In genomic region chr12:55229626-55230519, GRCm38 (mm10) we compare ENCODE assay signal across 7 mouse cellular contexts. TPM values are rescaled to one million over a fixed set of nuclear protein-coding genes. Genes with fewer than 3 reads are reported as not detected.
DNase-seq lines count a peak whose midpoint lies in the region; ATAC-seq and TF ChIP-seq lines count a peak whose summit lies in the region.
"Not testable (repeated sequence)": the region's sequence is repeated elsewhere in the genome, so short reads cannot be mapped to it uniquely, and the experiment has no call there.

TSS of gene Srp54c (plus strand) at chr12:55230168.

- not testable (repeated sequence) for TF ChIP-seq POLR2A in heart, adult 2 months (IDR thresholded peaks at IDR 0.05; ENCODE audit: insufficient read depth, low read depth, low read length)

- not testable (repeated sequence) for H3K9ac ChIP-seq in forebrain, embryonic 11.5 days (ENCODE audit: low read length); hindbrain, embryonic 14.5 days; midbrain, postnatal 0 days (replicated peaks; ENCODE audit: low read length, poor library complexity, severe bottlenecking)
- H3K9ac ChIP-seq in heart, adult 2 months (ENCODE audit: low read depth, low read length), result 0 out of 2 replicates have a peak within 1 kb of the TSS, but pooled peaks have one; percentile 34
- 0 out of 2 replicates have a peak within 1 kb of the TSS, but pooled peaks have one; percentile 40 for H3K9ac ChIP-seq in liver, embryonic 15.5 days

- TF ChIP-seq EP300 in heart, adult 2 months (IDR thresholded peaks at IDR 0.05; ENCODE audit: insufficient read depth, low read depth, low read length), result not testable (repeated sequence)

- no CpG with 5 or more reads among the region's 57 CpGs for whole genome bisulfite sequencing in forebrain, embryonic 11.5 days
- no CpG with 5 or more reads among the region's 57 CpGs for WGBS in heart, adult 2 months
- WGBS in hindbrain, embryonic 14.5 days, result no CpG with 5 or more reads among the region's 57 CpGs
- no CpG with 5 or more reads among the region's 57 CpGs for WGBS in liver, embryonic 15.5 days (ENCODE audit: insufficient replicate concordance)
- WGBS in midbrain, postnatal 0 days, result no CpG with 5 or more reads among the region's 57 CpGs

- H3K36me3 ChIP-seq in forebrain, embryonic 11.5 days (ENCODE audit: control insufficient read depth, insufficient read depth, low read length); heart, adult 2 months (ENCODE audit: control insufficient read depth, insufficient read depth, low read length); hindbrain, embryonic 14.5 days (replicated peaks; ENCODE audit: control insufficient read depth, insufficient read depth); liver, embryonic 15.5 days (replicated peaks); midbrain, postnatal 0 days (ENCODE audit: insufficient read depth, low read length): not testable (repeated sequence)

- not testable (repeated sequence) for DNase-seq in adrenal gland, postnatal 4 days (ENCODE audit: low spot score in 2 of 2); forebrain, embryonic 11.5 days (ENCODE audit: low spot score); heart, adult 2 months; hindbrain, embryonic 14.5 days (ENCODE audit: low spot score); layer of hippocampus, postnatal 36 days; midbrain, postnatal 0 days (ENCODE audit: low spot score)

- peak; percentile 98 for ATAC-seq in forebrain, embryonic 11.5 days (replicated peaks; ENCODE audit: low FRiP score)
- ATAC-seq in hindbrain, embryonic 14.5 days (ENCODE audit: low FRiP score), result peak; percentile 99
- peak; percentile 97 for ATAC-seq in liver, embryonic 15.5 days (ENCODE audit: insufficient read depth)
- ATAC-seq in midbrain, postnatal 0 days (ENCODE audit: low FRiP score), result peak; percentile 99

- H3K4me1 ChIP-seq in forebrain, embryonic 11.5 days (replicated peaks; ENCODE audit: control insufficient read depth, insufficient read depth, low read length); heart, adult 2 months (ENCODE audit: control insufficient read depth, insufficient read depth, low read length); hindbrain, embryonic 14.5 days (replicated peaks; ENCODE audit: control insufficient read depth, insufficient read depth, low read length); liver, embryonic 15.5 days (replicated peaks); midbrain, postnatal 0 days (ENCODE audit: insufficient read depth, low read length): not testable (repeated sequence)

- peak within 1 kb of the TSS; percentile 25 for H3K4me3 ChIP-seq in forebrain, embryonic 11.5 days (ENCODE audit: low read depth, low read length)
- H3K4me3 ChIP-seq in heart, adult 2 months, result peak within 1 kb of the TSS; percentile 41; the same call in 1 of the 2 replicates
- H3K4me3 ChIP-seq in hindbrain, embryonic 14.5 days (replicated peaks; ENCODE audit: low read length), result peak within 1 kb of the TSS; percentile 29
- H3K4me3 ChIP-seq in liver, embryonic 15.5 days (replicated peaks), result peak within 1 kb of the TSS; percentile 55
- peak within 1 kb of the TSS; percentile 28 for H3K4me3 ChIP-seq in midbrain, postnatal 0 days (ENCODE audit: low read depth, low read length)

- not testable (repeated sequence) for H3K4me2 ChIP-seq in forebrain, embryonic 11.5 days (ENCODE audit: low read depth, low read length, severe bottlenecking); midbrain, postnatal 0 days (ENCODE audit: low read depth, low read length, poor library complexity, severe bottlenecking)
- H3K4me2 ChIP-seq in hindbrain, embryonic 14.5 days (replicated peaks), result peak within 1 kb of the TSS; percentile 31; the same call in 1 of the 2 replicates
- peak within 1 kb of the TSS; percentile 45 for H3K4me2 ChIP-seq in liver, embryonic 15.5 days

- not testable (repeated sequence) for TF ChIP-seq CTCF in heart, adult 2 months (IDR thresholded peaks at IDR 0.05); midbrain, postnatal 0 days (IDR thresholded peaks at IDR 0.05)

- intact Hi-C loops in heart, adult 2 months (cut with DNase I), result not testable (repeated sequence)

- H3K79me2 ChIP-seq in heart, adult 2 months (replicated peaks; ENCODE audit: control insufficient read depth, insufficient read depth, low read length), result not testable (repeated sequence)

- H3K27me3 ChIP-seq in forebrain, embryonic 11.5 days (ENCODE audit: control insufficient read depth, insufficient read depth, low read length); heart, adult 2 months (ENCODE audit: control insufficient read depth, insufficient read depth, low read length); hindbrain, embryonic 14.5 days (ENCODE audit: control insufficient read depth, insufficient read depth, low read length); liver, embryonic 15.5 days; midbrain, postnatal 0 days (ENCODE audit: insufficient read depth, low read length): not testable (repeated sequence)

- H3K27ac ChIP-seq in forebrain, embryonic 11.5 days (ENCODE audit: low read depth, low read length); heart, adult 2 months; hindbrain, embryonic 14.5 days; midbrain, postnatal 0 days (ENCODE audit: low read depth, low read length): not testable (repeated sequence)
- H3K27ac ChIP-seq in liver, embryonic 15.5 days (replicated peaks), result 0 out of 2 replicates have a peak within 1 kb of the TSS, but pooled peaks have one; percentile 74

- not testable (repeated sequence) for H3K9me3 ChIP-seq in forebrain, embryonic 11.5 days (ENCODE audit: control insufficient read depth, low read length); hindbrain, embryonic 14.5 days (ENCODE audit: control insufficient read depth, low read length); liver, embryonic 15.5 days (replicated peaks); midbrain, postnatal 0 days (ENCODE audit: low read length)

RNA-seq across cellular contexts. Expression of gene Srp54c, which starts in this region (rescaled TPM):
- total RNA-seq in adrenal gland, postnatal 4 days (2021), result 10 to 100 TPM; 42.1 to 44.7 TPM
- 65.7 and 74.5 TPM in 2 replicates for polyA plus RNA-seq in forebrain, embryonic 11.5 days (2014; fragmentation: Nextera tagmentation; extraction: Ambion mirVana)
- 10 to 100 TPM; 28.8 to 31.7 TPM for total RNA-seq in heart, adult 2 months (2021)
- 12.1 and 23.9 TPM in 2 replicates for polyA plus RNA-seq in heart, adult 2 months (2012; rRNA removed)
- 80.3 and 91.3 TPM in 2 replicates for polyA plus RNA-seq in hindbrain, embryonic 14.5 days (2014; fragmentation: Nextera tagmentation; extraction: Ambion mirVana)
- total RNA-seq in layer of hippocampus, postnatal 36 days (2021), result 10 to 100 TPM; 38.4 to 40.5 TPM
- polyA plus RNA-seq in liver, embryonic 15.5 days (2015; fragmentation: Nextera tagmentation; extraction: Ambion mirVana), result 27.1 and 31.4 TPM in 2 replicates
- total RNA-seq in midbrain, postnatal 0 days (2014; rRNA removed), result 44.4 and 55.6 TPM in 2 replicates
- polyA plus RNA-seq in midbrain, postnatal 0 days (2015; fragmentation: Nextera tagmentation; extraction: Ambion mirVana), result 78.7 and 86.5 TPM in 2 replicates
